Mouse (Mus musculus) heart, postnatal 36 days (tissue): Measurements from ENCODE around the gene Fbxl20. TPM values are rescaled to one million over a fixed set of nuclear protein-coding genes. Genes with fewer than 3 reads are reported as not detected.

Experiments
- DNase-seq, 2 experiments: peaks; one replicate each; pipeline ENCODE4 v3.0.0; 2021 to 2022
- intact Hi-C: fragments of 180-260 bp; cut with DNase I; formaldehyde crosslinking; loops from one replicate; pipeline ENCODE4 v1.15.1; 2025
- total RNA-seq, 2 experiments: library from RNA; stranded (reverse); gene quantifications; 2 replicates each; pipeline ENCODE4 v1.2.3; 2021

Gene Fbxl20
- total RNA-seq, 2 experiments from 2014 or later: 20.3 to 27.1 TPM

GRCm38 (mm10) chr11:98051611-98052128 is 98.5 kb downstream of the Fbxl20 start:
- DNase-seq: no peak
- intact Hi-C loops: no loop called here

GRCm38 (mm10) chr11:98050940-98051339 is 99.3 kb downstream of the Fbxl20 start:
- no peak for DNase-seq
- intact Hi-C loops: no loop called here

- DNase-seq: no peak
- intact Hi-C loops: no loop called here
Observed at GRCm38 (mm10) chr11:98050520-98050815, 99.7 kb downstream of the Fbxl20 start.

- intact Hi-C loops: no loop called here
Observed at GRCm38 (mm10) chr11:98049672-98050519, 100.3 kb downstream of the Fbxl20 start.

GRCm38 (mm10) chr11:98047745-98048144 is 102.5 kb downstream of the Fbxl20 start:
- DNase-seq: no peak
- intact Hi-C loops: no loop called here

More at GRCm38 (mm10) chr11:98049672-98050519, 100.3 kb downstream of the Fbxl20 start:
- no peak for DNase-seq

GRCm38 (mm10) chr11:98046466-98046865 is 103.7 kb downstream of the Fbxl20 start:
- no peak for DNase-seq
- intact Hi-C loops: no loop called here

- no peak for DNase-seq
- intact Hi-C loops: no loop called here
Observed at GRCm38 (mm10) chr11:98045596-98045995, 104.6 kb downstream of the Fbxl20 start.

- intact Hi-C loops: no loop called here
- no peak for DNase-seq
Observed at GRCm38 (mm10) chr11:98044074-98044473, 106.1 kb downstream of the Fbxl20 start.

GRCm38 (mm10) chr11:98042741-98043140 is 107.5 kb downstream of the Fbxl20 start:
- intact Hi-C loops: no loop called here
- no peak for DNase-seq

- intact Hi-C loops: no loop called here
- no peak for DNase-seq
Observed at GRCm38 (mm10) chr11:98040975-98041374, 109.2 kb downstream of the Fbxl20 start.

GRCm38 (mm10) chr11:98037871-98038270 is 112.3 kb downstream of the Fbxl20 start:
- no peak for DNase-seq
- intact Hi-C loops: no loop called here

GRCm38 (mm10) chr11:98035977-98036377 is 114.2 kb downstream of the Fbxl20 start:
- peak in 1 of 2 experiments; percentile 27 for DNase-seq
- intact Hi-C loops: no loop called here

GRCm38 (mm10) chr11:98034840-98035239 is 115.4 kb downstream of the Fbxl20 start:
- intact Hi-C loops: no loop called here
- DNase-seq: no peak

GRCm38 (mm10) chr11:98034061-98034460 is 116.1 kb downstream of the Fbxl20 start:
- intact Hi-C loops: no loop called here

More at GRCm38 (mm10) chr11:98034061-98034460, 116.1 kb downstream of the Fbxl20 start:
- no peak for DNase-seq

Other genes with a start within 250 kb of the Fbxl20 start
- 1 to 10 TPM; 5.1 to 6.2 TPM for gene Plxdc1, start 164.0 kb downstream of the Fbxl20 start, total RNA-seq
- under 1 TPM; 0.65 to 0.80 TPM for gene Arl5c, start 154.2 kb downstream of the Fbxl20 start, total RNA-seq
- gene Cacnb1, start 127.4 kb downstream of the Fbxl20 start, total RNA-seq: 1 to 10 TPM; 6.1 to 6.2 TPM
- gene Rpl19, start 123.7 kb downstream of the Fbxl20 start, total RNA-seq: 100 to 1,000 TPM; 537 to 577 TPM
- under 1 TPM in 1 of 2 experiments, not detected in 1; 0.17 TPM for gene Stac2, start 96.9 kb downstream of the Fbxl20 start, total RNA-seq
- 10 to 100 TPM; 38.0 to 40.6 TPM for gene Med1, start 42.9 kb upstream of the Fbxl20 start, total RNA-seq
- 10 to 100 TPM; 22.5 to 25.2 TPM for gene Cdk12, start 52.7 kb upstream of the Fbxl20 start, total RNA-seq
- not detected for gene Neurod2, start 179.2 kb upstream of the Fbxl20 start, total RNA-seq
- gene Ppp1r1b, start 198.0 kb upstream of the Fbxl20 start, total RNA-seq: 1 to 10 TPM; 4.6 to 7.0 TPM
- 10 to 100 TPM; 21.5 to 26.8 TPM for gene Stard3, start 208.0 kb upstream of the Fbxl20 start, total RNA-seq
- gene Tcap, start 233.4 kb upstream of the Fbxl20 start, total RNA-seq: 1,000 to 10,000 TPM; 1,783 to 3,188 TPM
- gene Pnmt, start 236.0 kb upstream of the Fbxl20 start, total RNA-seq: 1 to 10 TPM in 1 of 2 experiments, under 1 TPM in 1; 0.76 to 1.6 TPM